Mouse (Mus musculus) NIH3T3 (cell line): Measurements from ENCODE around the gene Pbx4.
A peak's percentile ranks its signal among the peaks of the same experiment; 100 is the strongest.

Experiments
- DNase-seq: peaks from one replicate; pipeline ENCODE4 v3.0.0-alpha.2; 2012; ENCODE audit warnings: low read depth

Gene Pbx4

DNA sequence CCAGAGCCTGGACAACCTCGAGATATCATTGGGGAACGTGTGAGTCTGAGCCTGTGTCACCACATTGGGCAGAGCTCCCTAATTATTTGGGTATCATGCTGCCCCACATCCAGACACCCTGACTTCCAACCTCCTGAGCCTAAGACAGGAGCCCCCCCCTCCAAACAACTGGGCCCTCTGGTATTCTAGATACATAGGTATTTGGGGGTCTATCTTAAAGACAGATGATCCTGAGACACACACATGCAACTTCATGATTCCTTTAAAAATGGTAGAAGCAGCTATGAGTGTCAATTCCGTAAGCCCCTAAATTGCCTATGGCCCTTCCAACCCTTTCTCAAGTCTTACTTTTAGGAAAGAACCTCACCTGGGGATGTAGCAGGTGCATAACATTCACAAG, 22.5 kb upstream of the Pbx4 start:
- no peak for DNase-seq

DNA sequence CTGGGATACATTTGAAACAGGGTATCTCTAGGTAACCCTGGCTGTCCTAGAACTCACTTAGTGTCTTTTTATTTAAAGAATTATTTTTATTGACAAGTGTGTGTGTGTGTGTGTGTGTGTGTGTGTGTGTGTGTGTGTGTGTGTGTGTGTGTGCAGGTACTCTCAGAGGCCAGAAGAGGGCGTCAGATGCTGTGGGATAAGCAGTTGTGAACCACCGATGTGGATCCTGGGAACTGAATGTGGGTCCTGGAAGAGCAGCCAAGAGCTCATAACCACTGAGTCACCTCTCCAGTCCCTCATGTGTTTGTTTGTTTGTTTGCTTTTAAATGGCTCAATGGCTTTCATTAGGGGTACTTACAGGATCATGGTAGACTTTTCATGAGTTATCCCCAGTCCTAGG, 17.4 kb upstream of the Pbx4 start:
- no peak for DNase-seq

DNA sequence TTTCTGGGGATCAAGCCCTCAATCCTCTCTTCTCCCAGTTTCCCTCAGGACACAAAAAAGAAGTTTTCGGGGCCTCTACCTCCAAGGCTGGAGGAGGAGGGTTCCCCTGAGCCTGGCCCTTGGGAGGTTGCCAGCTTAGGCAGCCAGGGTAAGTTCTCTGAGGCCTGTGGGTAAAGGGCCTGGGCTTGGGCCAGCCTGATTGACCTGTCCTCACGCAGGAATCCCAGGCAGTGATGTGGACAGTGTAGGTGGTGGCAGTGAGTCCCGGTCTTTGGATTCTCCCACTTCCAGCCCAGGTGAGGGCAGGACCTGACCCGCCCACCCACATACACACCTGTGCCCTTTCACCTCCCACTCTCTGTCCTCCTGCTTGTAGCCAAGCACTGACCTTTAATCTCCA, 16.9 kb upstream of the Pbx4 start:
- DNase-seq, result no peak

DNA sequence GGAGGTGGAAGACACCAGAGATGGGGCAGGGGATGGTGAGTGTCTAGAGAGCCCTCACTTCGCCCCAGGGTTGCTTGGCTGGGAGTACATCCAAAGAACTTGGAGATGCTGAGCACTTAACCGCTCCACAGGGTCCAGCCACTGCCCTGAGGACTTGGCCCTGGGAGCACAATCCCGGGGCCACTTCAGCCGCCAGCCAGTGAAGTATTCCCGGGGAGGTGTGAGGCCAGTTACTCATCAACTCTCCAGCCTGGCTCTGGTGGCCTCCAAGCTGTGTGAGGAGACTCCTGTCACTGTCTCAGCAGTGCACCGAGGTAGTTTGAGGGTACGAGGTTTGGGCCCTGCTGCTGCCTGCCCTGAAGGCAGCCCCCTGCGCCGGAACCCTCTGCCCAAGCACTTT, 11.8 kb upstream of the Pbx4 start:
- DNase-seq, result no peak

DNA sequence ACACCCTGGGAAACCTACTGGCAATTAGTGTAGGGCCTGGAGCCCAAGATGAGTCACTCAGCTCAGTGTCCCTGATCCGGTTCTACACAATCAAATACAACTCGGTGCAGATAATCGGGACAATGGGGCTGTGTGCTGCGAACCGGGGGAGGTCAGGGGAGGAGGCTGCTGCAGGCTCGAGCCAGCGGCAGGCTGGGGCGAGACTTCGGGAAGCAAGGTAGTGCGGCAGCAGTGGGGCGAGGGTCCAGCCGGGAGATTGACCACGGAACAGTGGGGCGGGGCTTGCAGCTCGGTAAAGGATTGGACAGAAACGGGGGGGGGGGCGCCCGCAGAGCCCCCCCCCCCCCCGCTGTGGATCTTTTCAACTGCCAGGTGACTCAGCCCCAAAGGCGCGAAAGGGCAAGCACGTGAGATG, 10.3 kb upstream of the Pbx4 start:
- peak; percentile 89 for DNase-seq

DNA sequence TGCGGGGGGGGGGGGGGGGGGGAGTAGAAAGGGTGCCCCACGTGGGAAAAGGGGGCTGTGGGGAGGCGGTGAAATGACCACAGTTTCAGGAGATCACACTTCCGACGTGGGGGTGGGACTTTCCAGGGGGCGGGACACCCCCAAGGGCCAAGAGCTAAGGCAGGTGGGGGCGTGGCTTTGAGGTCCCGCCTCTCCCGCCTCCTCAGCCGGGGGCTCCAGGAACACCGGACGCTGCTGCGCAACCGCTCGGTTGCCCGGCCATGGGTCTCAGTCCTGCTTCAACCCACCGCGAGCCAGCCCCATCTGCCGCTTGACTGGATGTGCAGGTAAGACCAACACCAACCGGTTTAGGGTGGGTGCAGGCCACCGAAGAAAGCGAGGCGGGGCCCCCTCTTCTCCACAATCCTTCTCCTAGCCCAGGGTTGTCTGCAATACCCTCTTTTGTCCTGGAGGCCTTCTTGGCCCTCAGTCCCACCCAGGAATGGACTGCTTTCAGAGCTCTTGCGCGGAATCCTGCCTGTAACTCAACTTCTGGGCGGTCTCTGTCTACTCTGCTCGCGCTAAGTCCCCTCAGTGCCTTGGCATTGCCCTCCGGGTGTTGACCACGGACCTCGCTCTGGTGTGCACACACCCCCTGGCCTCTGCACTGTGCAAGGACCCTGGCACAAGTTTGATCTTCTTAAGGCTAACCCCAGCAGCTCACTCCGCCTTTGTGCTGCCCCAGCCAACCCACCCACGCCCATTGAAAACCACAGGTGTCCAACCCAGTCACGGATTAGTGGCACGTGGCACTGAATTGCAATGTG, 9.7 kb upstream of the Pbx4 start, which contains the start of gene Lpar2:
Gene Lpar2 (plus strand): TSS at position 44 of the 806 bp plus-strand sequence.
- DNase-seq, result peak; percentile 54

DNA sequence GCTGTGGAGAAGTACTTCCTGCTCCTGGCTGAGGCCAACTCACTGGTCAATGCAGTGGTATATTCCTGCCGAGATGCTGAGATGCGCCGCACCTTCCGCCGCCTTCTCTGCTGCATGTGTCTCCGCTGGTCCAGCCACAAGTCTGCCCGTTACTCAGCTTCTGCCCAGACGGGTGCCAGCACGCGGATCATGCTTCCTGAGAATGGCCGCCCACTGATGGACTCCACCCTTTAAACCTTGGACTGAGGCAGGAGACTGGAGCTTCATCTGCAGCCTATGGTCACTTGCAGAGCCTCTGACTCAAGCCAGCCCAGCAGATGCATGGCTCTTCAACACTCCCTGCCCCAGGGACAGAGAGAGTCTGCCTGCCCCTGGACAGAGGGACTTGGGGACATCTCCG, 5.9 kb upstream of the Pbx4 start:
- DNase-seq, result no peak

DNA sequence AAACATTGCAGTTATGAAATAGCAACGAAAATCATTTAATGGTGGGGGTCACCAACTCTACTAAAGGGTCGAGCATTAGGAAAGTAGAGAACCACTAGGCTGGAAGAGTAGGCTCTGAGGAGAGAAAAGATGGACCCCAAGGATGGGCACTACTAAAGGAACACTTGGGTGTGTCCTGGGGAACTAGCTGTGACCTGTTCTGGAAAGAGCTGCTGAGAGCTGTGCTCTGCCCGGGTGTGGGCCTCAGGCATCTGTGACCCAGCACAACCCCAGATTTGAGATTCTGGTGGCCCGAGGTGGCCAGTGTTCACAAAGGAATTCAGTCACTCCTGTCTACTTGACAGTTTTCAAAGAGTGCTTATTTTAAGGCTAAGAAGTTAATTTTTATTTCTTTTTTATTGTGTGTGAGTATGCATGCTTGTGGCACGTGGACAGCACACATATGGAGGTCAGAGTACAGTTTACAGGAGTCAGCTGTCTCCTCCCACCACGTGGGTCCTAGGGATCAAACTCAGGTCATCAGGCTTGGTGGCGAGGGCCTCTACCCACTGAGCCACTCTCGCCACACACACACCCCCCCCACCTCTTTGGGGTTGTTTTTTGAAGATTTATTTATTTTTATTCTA, 4.9 kb downstream of the Pbx4 start:
- no peak for DNase-seq

DNA sequence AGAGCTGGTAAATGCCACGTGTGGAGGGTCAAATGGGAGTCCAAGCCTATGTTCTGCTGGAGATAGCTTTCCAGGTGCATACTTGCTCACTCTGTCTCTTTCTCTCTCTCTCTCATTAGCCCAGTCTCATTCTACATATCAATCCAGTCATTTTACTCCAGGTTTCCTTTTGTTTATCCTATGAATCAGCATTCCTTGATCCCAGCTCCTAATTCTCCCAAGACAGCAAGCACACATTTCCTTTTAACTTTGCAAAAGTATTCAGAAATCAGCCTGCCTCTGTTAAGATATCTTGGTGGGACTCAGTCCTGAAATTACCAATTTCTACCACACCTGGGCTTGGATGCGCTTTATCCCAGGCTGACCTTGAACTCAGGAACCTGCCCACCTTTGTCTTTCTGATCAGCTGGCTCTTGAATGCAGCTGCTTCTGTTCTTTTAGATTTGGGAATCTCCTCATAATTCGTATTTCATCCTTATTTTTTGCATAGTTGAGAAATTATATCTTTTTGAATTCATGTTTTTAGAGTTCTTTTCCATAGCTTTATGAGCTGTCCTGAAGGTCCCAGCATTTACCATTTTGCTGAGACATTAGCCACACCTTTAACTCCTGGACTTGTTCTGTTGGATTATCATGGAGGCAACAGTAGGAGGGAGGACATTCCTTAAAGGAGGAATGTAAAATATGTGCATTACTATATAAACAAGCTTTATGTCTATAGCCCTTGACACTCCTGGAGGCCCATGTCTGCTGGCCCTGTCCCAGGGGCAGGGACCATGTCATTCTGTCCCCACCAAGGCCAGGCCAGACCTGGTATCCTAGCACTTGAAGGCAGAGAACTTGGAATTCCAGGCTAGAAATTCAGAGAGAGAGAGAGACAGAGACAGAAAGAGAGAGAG, 15.1 kb downstream of the Pbx4 start:
- no peak for DNase-seq

DNA sequence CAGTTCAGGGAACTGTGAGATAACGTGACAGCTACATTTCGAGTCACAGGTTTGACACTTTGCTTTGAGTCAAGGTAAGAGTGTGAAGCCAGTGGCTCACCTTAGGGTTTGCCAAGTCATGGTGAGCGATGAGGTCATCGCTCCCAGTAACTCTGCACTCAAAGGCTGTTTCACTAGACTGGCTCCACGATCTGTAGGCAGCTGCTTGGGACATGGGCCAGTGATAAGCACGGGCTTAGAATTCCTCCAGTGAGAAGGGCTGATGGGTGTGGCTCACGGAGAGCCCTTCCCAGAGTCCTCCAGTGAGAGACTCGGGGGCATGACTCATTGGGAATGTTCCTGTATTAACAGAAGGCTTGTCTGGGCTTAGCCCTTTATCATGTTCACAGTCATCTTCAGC, 16.7 kb downstream of the Pbx4 start:
- peak; percentile 91 for DNase-seq

DNA sequence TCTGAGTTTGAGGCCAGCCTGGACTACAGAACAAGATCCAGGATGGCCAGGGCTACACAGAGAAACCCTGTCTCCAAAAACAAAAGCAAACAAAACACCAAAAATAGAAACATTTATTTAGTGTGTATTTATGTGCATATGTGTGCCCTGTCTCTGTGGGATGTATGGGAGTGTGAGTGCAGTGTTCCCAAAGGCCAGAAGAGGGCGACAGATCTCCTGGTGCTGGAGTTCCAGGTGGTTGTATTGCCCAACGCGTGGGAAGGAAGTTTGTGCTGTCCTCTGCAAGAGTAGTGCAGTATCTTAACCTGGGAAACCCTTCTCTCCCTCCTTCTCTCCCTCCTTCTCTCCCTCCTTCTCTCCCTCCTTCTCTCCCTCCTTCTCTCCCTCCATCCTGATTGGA, 17.6 kb downstream of the Pbx4 start:
- no peak for DNase-seq

DNA sequence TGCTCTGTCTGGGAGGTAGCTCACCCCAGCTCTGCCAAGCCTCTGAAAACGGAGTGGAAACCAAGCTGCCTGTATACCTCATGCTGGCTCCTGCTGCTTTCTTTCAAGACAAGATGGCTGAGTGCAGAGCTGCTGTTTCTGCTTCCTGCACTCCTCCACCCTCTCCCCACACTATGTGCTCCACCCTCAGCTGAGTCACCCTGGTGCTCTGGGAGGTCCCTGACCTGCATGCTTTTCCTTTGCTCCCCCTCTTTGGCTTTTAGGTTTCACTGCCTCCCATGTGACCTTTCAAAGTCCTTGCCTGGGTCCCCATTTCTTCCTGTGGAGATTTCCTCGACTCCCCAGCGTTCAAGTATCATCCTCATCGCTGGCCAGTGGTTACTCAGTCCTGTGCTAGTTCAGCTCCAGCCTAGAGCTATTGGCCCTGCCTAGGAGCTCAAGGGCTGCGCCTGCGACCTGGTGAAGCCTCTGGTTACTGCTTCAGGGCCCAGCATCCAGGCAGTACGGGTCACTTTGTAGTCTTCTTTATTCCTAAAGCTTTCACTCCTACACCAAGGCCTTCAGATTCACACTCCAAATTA, 18.7 kb downstream of the Pbx4 start:
- DNase-seq, result peak; percentile 62

DNA sequence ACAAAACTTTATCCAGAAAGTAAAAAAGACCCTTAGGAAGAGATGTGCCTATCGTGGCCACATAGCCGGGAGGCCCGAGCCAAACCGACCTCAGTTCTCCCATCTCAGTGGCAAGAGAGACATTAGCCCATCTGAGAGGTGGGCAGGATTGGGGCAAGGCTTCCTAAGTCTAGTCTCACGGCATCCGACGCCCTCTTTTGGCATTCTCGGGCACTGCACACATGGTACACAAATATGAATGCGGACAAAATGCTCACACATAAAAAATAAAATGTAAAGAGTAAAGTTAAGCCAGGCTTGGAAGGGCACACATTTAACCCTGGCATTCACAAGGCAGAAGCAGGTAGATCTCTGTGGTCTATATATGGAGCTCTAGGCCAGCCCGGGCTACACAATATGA, 21.6 kb downstream of the Pbx4 start:
- DNase-seq, result no peak

DNA sequence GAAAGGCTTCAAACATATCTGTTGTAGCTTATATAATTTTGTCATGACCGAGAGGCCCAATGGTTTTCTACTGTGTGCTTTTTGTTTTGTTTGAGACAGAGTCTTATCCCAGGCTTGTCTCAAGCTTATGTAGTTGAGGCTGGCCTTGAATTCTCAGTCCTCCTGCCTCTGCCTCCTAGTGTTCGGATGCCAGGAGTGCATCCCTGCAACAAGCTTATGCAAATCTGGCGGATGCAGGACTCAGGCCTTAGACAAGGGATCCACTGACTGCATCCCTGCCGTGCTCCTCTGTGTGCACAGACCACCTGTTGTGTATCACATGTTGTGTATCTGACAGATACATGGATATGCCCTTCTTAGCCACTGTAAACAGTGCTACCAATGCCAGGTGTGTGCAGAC, 28.5 kb downstream of the Pbx4 start:
- peak; percentile 21 for DNase-seq

DNA sequence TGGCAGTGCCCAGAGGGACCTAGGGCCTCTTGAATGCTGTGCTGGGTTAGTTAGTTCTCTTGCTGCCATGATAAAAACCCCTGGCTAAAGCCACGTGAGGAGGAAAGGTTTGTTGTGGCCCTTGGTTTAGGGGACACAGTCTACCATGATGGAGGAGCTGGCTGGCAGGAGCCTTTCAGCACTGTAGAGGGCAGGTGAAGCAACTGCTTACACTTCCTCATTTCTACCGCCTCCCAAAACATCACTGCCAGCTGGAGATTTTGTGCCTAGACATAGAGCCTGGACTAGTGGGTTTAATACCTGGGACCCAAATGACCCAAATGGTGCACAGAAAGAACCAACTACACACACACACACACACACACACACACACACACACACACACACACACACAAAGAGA, 29.0 kb downstream of the Pbx4 start:
- no peak for DNase-seq

DNA sequence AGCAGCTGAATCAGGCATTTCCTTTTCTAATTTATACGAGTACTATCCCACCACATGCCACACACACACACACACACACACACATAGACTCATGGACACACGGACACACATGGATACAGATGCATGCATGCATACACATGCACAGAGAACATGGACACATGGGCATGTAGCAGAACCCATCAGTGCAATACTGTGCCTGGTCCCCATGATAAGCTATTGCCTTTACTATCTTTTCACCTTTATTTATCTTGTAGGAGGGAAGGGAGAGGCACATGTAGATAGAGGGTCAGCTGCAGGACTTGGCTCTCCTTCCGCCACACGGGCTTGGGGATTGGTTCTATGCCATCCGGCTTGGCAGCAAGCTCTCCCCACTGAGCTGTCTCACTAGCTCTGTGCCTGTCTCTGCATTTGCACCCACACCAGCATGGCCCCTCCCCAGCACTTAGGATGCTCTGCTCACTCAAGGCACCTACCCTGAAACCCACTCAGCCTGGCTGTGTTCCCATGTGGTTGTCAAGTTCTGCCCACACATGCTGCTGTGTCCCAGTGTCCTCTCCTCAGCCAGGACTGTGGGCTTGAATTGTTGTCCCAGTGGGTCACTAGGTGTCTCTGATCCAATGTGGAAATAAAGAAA, 31.2 kb downstream of the Pbx4 start:
- DNase-seq, result no peak

DNA sequence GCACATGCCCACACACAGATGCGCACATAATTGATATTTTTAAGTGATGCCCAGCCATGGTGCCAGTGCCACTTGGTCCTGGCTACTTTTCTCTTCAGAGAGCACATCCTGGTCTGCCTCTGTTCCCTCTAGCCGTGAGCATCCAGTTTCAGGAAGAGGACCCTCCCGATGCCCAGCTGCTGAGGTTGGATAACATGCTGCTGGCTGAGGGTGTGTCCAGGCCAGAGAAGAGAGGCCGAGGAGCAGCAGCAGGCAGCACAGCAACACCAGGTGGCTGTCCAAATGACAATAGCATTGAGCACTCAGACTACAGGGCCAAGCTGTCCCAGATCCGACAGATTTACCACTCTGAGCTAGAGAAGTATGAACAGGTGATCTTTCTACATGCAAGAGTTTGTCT, 31.9 kb downstream of the Pbx4 start:
- no peak for DNase-seq

DNA sequence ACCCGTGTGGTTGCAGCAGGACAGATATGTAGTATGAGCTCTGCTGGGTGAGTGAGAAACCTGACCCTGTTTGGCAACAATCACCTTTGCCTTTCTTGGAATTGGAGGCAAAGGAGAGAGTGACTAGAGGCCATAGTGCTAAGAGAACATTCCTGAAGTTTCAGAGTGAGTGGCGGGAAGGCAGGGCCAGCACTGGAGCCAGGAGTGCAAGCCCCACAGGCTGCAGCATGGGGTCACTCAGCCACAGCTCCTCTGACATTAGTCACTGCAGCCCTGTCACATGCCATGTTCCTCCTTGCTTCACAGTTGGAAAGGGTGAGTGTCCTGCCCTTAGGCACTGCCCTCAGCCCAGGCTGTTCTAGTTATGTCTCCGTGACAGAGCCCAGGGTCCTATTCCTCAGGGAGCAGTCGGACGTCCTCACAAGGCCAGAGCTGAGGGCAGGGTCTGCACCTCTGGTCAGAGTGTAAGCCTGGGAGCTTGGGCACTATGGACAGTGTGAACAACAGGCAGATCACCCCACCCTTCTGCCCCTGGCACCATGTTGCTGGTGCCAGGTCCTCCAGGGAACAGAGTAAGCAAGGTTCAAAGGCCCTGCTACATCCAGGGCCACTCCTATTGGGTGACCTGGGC, 35.5 kb downstream of the Pbx4 start:
- peak; percentile 41 for DNase-seq

DNA sequence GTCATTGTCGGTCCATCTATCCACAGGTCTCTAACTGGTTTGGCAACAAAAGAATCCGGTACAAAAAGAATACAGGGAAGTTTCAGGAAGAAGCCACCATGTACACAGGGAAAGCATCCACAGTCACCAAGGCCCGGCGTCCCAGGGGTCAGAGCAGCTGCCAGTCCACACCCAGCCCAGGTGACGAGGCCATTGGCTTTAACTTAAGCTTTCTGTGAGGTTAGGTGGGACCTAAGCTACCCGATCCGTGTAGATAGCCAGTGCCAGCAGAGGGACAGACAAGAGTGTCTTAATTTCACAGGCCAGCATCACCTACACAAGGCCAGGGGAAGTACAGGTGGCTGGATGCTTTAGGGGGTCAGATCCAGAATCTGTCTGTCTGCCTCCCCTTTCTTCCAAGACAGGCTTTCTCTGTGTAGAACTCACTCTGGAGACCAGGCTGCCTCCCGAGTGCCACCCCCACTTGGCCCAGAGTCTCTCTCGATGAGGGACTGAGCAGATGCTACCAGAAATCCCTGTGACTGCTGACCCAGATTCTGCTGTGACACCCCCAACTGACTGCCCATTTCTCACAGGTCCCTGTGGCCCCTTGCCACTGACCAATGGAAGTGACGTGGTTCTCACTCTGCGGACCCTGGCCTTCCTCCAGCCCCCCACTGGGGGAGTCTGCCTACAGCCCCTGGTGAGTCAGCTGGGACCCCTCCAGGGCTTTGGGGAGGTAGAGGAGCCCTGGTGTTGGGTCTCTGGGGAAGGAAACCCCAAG, 37.9 kb downstream of the Pbx4 start:
- no peak for DNase-seq

DNA sequence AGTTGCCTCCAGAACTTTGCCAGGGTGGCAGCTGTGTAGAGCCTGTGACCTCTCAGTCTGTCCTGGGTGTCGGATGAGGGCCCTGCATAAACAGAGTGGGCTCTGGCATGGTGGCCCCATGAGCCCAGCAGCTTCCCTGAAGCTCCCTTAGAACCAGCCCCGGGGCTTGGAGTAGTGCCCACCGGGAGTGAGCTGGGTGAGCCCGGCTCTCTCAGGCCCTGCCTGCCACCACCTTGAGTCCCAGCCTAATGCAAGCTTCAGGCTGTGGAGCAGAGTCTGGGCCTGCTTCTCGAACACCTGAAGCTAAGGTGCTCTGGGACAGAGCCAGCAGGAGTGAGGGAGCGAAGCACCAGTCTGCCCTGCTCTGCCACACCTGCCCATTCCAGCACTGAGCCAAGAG, 38.6 kb downstream of the Pbx4 start:
- no peak for DNase-seq

DNA sequence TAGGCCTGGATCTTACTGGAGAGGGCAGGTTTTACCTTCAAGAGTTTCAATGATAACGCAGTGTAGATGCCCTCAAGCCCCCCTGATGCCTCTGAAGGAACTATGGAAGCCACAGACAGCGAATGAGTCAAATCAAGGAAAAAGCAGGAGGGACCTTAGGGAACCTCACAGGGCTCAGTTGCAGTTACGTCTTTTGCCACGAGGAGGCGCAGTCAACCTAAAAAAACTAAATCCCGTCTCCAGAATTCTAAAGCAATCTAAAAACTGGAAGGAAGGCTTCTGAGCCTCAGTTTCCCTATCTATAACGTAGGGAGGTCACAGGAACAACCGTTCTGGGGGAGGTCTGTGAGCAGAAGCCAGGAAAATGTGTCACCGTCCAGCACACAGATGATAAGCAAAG, 41.9 kb downstream of the Pbx4 start:
- DNase-seq, result peak; percentile 85
